Mouse (Mus musculus) hindbrain, embryonic 12.5 days (tissue): ENCODE results near the gene Ankzf1. TPM values are rescaled to one million over a fixed set of nuclear protein-coding genes. Genes with fewer than 3 reads are reported as not detected.

ENCODE experiments used
- ATAC-seq: fragments of 200-750 bp; cut with Nextera tagmentation; 2 replicates; pipeline ENCODE4 v1.8.0; 2017; ENCODE audit warnings: moderate TSS enrichment; ENCODE audit not compliant: low FRiP score
- H3K27ac ChIP-seq: fragments of 300-500 bp; sonication (generic); 2 replicates; pipeline ENCODE4 v1.5.1; 2016; ENCODE audit warnings: mild to moderate bottlenecking
- H3K27me3 ChIP-seq: fragments of 300-500 bp; sonication (generic); 2 replicates; pipeline ENCODE4 v1.6.1; 2016; ENCODE audit warnings: mild to moderate bottlenecking
- H3K36me3 ChIP-seq: fragments of 300-500 bp; sonication (generic); 2 replicates; pipeline ENCODE4 v1.6.1; 2016; ENCODE audit warnings: mild to moderate bottlenecking
- H3K4me1 ChIP-seq: fragments of 300-500 bp; sonication (generic); 2 replicates; pipeline ENCODE4 v1.6.1; 2016
- H3K4me2 ChIP-seq: fragments of 300-500 bp; sonication (generic); replicated peaks from 2 replicates; pipeline ENCODE4 v1.6.1; 2016; ENCODE audit warnings: mild to moderate bottlenecking
- H3K4me3 ChIP-seq: fragments of 300-500 bp; sonication (generic); 2 replicates; pipeline ENCODE4 v1.5.1; 2016; ENCODE audit warnings: mild to moderate bottlenecking
- H3K9ac ChIP-seq: fragments of 300-500 bp; sonication (generic); 2 replicates; pipeline ENCODE4 v1.6.1; 2016; ENCODE audit warnings: mild to moderate bottlenecking, moderate library complexity
- H3K9me3 ChIP-seq: fragments of 300-500 bp; sonication (generic); replicated peaks from 2 replicates; pipeline ENCODE4 v1.6.1; 2016; ENCODE audit warnings: mild to moderate bottlenecking
- WGBS: fragments of 180-500 bp; shearing (Covaris S2); methylation state at CpG from one replicate; pipeline ENCODE4 v1.1.7; 2016; 5-methylcytosine and 5-hydroxymethylcytosine counted together
- polyA plus RNA-seq: library from polyadenylated mRNA; unstranded; fragments of >200 nt; fragmentation: Nextera tagmentation; extraction: Ambion mirVana; gene quantifications from 2 replicates; pipeline ENCODE4 v1.2.1, GENCODE M21; 2016

The Ankzf1 gene
- polyA plus RNA-seq, 1 experiment from 2014 or later: 25.6 TPM

DNA sequence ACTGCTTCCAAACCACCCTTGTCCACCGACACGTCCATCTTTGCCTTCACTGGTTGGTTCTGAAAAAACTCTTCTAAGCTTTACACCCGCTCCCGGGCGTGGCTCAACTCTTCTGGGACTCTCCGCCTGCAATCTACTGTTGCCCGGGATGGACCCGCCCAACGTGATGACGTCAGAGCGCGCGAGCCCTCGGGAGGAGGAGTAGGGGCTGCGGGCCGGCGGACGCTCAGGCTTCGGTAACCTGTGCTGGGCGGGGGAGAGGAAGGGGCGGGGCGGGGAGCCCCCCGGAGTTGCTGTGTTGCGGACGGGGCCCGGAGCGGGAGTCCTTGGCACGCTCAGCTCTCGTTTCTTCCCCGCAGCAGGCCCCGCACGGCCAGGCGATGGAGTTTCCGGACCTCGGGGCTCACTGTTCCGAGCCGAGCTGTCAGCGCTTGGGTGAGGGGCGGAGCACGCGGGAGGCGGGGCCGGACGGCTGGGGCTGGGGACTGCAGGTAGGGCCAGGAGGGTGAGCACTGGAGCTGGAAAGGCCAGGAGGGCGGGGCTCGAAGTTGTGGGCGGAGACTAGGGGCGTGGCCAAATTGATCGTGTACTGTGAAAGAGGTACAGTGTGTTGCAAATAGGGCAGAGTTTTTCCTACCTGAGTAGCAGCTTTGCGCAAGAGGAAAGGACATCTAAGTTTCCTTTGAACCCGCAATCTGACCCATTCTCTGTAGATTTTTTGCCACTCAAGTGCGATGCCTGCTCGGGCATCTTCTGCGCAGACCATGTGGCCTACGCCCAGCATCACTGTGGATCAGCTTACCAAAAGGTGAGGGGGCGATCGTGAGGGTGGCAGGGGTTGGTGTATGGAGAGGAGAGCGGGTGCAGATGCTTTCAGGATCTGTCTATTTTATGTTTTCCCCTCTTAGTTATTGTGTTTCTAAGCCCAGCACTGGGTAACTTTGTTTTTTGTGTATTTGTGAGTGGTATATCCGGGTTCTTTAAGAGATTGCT is 23.2 kb upstream of the Ankzf1 start, which contains the start of gene Zfand2b:
Gene Zfand2b (plus strand): TSS at position 175 of the 993 bp plus-strand sequence.
- peak within 1 kb of the TSS; percentile 71 for H3K4me2 ChIP-seq
- H3K4me1 ChIP-seq: peaks cover 11% of the 10 kb centered on the region
- H3K27ac ChIP-seq: peak within 1 kb of the TSS; percentile 86
- no peaks in the 10 kb centered on the region for H3K27me3 ChIP-seq
- WGBS: under 1% methylated on average over 57 of the region's 59 CpGs
- H3K36me3 ChIP-seq: peaks cover 35% of the 10 kb centered on the region
- peak; percentile 97 for ATAC-seq
- H3K9ac ChIP-seq: peak within 1 kb of the TSS; percentile 68
- H3K9me3 ChIP-seq: no peaks in the 10 kb centered on the region
- peak within 1 kb of the TSS; percentile 63 for H3K4me3 ChIP-seq

DNA sequence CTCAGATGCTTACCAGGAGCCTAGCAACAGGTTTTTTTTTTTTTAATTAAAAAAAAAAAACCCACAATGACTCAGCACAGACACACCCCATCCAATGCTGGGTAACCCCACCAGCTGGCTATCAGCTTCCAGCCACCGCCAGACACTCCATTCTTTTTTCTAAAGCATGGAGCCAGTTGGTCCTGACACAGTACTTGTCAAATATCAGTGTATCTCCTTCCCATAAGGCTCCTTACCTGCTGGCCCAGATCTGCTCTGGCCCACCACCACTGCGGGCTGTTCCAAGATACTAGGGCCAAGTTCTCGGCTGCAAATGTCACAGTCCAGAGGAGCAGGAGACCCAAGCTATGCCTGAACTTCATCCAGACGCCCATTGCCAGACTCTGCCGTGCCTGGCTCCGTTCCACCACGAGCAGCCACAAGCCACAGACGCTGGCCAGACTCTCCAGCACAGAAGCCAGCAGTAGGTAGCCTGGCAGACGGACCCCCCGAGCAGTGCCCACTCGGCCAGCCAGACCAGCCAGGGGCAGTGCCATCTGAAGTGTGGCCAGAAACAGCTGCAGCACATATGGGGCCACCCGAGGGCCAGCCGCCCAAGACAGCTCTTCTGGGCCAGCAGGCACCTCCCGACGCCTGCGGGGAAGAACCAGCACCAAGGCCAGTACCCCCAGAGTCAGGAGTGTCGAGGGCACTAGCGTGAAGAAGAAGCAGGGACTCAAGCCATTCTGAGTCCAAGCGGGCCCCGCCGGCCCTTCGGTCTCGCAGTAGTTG is 12.4 kb upstream of the Ankzf1 start:
- Histone ChIP-seq H3K4me3 (peak overlapping the region; percentile 56), H3K9me3 (no peaks in the 10 kb centered on the region), H3K4me2 (peak overlapping the region; percentile 93), H3K4me1 (peaks cover 24% of the 10 kb centered on the region), H3K27me3 (no peaks in the 10 kb centered on the region), H3K27ac (peak overlapping the region; percentile 56), H3K36me3 (peaks cover 66% of the 10 kb centered on the region), H3K9ac (peak overlapping the region; percentile 70)
- 9% methylated on average over 23 of the region's 23 CpGs for WGBS
- peak; percentile 66 for ATAC-seq

DNA sequence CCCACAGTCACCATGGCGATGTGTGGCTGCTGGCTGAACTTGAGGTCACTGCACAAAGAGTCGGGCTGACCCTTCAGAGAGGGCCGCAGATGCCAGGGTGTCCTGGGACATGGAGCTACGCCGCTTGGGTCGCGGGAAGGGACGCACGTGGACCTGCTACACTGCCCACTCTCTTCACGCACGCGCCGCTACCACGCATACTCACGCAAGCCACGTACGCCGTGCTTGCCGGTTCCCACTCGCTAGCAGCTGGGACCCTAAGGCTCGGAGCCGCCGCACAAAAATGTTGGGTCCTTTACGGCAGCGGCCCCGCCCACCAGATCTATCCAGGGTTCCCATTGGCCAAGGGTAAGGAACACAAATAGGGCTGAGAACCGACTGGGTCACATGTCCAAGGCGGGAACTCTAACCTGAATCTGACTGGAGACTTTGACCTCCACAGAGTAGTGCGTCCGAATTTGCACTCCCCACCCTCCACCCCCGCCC is 11.8 kb upstream of the Ankzf1 start, which contains the start of gene Abcb6:
Gene Abcb6 (minus strand): TSS at position 288 of the 486 bp plus-strand sequence.
- Histone ChIP-seq H3K27ac (peak within 1 kb of the TSS; percentile 56), H3K9ac (peak within 1 kb of the TSS; percentile 70), H3K4me1 (peaks cover 24% of the 10 kb centered on the region), H3K4me2 (peak within 1 kb of the TSS; percentile 93), H3K27me3 (no peaks in the 10 kb centered on the region), H3K36me3 (peaks cover 67% of the 10 kb centered on the region), H3K9me3 (no peaks in the 10 kb centered on the region), H3K4me3 (peak within 1 kb of the TSS; percentile 56)
- WGBS: under 1% methylated on average over 31 of the region's 31 CpGs
- peak; percentile 89 for ATAC-seq

DNA sequence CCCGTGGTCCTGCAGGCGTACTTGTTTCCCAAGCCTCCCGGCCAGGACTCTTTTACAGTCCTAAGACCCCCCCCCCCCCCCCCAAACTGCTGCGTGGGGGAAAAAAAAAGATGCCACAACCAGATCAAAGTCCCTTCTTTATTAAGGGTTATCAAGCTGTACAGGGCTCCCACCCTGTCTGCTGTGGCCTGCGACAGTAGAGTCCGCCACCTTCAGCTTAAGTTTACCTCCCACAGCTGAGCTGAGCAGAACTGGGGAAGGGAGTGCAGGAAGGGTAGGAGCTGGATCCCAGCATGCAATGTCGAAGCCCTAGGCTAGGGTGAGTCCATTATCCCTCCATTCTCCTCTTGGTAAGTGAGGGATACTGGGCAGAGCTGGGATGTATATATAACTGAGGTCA is 11.2 kb upstream of the Ankzf1 start:
- H3K9ac ChIP-seq: no peak overlapping the region
- peak overlapping the region; percentile 56 for H3K4me3 ChIP-seq
- peak overlapping the region; percentile 93 for H3K4me2 ChIP-seq
- no peaks in the 10 kb centered on the region for H3K9me3 ChIP-seq
- 41% methylated on average over 7 of the region's 7 CpGs for WGBS
- ATAC-seq: 0 out of 2 replicates have a peak, but pooled peaks have one; percentile 0
- H3K4me1 ChIP-seq: peaks cover 24% of the 10 kb centered on the region
- peaks cover 67% of the 10 kb centered on the region for H3K36me3 ChIP-seq
- no peaks in the 10 kb centered on the region for H3K27me3 ChIP-seq
- no peak overlapping the region for H3K27ac ChIP-seq

DNA sequence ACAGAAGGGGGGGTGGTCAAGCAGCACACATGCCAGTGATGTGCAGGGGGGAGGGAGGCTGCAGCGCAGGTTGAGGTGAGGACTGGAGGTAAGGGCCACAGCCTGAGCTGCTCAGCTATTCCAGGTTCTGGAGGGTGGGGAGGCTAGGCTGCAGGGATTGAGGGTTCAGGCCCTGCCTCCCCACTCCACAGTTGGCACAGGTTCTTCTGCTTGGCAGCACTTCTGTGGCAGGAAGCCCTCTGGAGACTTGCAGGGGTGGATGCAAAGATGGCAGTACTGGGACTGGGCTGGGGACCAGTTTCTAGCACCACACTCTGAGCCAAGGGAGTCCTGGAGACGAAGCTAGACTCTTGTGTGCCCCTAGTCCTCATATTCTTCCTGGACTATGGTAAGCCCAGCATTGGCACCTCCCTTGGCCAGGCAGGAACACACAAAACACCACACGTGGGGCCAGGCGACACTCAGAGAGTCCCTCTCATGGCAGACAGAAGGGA is 10.5 kb upstream of the Ankzf1 start:
- peaks cover 67% of the 10 kb centered on the region for H3K36me3 ChIP-seq
- H3K27me3 ChIP-seq: no peaks in the 10 kb centered on the region
- no peak overlapping the region for H3K4me3 ChIP-seq
- no peak overlapping the region for H3K9ac ChIP-seq
- peaks cover 24% of the 10 kb centered on the region for H3K4me1 ChIP-seq
- WGBS: 90% methylated on average over 4 of the region's 4 CpGs
- no peaks in the 10 kb centered on the region for H3K9me3 ChIP-seq
- ATAC-seq: no peak
- no peak overlapping the region for H3K4me2 ChIP-seq
- H3K27ac ChIP-seq: no peak overlapping the region

DNA sequence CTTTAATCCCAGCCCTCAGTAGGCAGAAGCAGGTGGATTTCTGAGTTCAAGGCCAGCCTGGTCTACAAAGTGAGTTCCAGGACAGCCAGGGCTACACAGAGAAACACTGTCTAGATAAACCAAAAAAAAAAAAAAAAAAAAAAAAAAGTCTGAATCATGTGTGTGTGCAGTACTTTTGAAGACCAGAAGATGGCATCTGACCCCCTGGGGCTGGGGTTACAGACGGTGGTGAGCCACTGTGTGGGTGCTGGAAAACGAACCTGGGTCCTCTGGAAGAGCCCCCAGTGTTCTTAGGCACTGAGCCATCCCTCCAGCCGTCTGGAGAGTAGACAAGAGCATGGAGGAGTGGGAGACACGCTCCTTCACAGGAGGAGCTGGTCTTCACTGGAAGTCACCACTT is 9.8 kb upstream of the Ankzf1 start:
- Histone ChIP-seq H3K9ac (no peak overlapping the region), H3K36me3 (peaks cover 67% of the 10 kb centered on the region), H3K4me3 (no peak overlapping the region), H3K4me1 (peaks cover 24% of the 10 kb centered on the region), H3K4me2 (no peak overlapping the region), H3K27me3 (no peaks in the 10 kb centered on the region), H3K27ac (no peak overlapping the region), H3K9me3 (no peaks in the 10 kb centered on the region)
- 64% methylated on average over 4 of the region's 4 CpGs for WGBS
- no peak for ATAC-seq

DNA sequence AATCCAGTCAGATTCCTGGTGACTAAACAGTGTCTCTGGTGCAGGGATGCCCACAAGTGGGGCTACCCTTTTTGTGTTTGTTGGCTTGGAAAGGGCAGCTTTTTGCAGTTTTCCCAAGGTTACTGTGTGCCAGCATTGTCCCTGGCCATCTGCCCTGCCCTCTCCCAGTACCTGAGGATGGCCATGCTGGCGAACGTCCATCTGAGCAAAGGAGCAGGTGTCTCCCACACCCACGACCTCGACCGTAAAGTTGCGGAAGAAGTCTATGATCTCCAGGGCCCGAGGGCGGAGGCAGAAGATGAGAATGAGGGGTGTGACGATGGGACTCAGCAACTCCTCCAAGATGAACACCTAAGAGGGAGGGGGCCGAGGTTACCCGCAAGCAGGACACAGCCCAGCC is 6.5 kb upstream of the Ankzf1 start:
- H3K9ac ChIP-seq: no peak overlapping the region
- no peak overlapping the region for H3K4me2 ChIP-seq
- no peak overlapping the region for H3K27ac ChIP-seq
- peaks cover 8% of the 10 kb centered on the region for H3K4me1 ChIP-seq
- no peak for ATAC-seq
- 95% methylated on average over 11 of the region's 11 CpGs for WGBS
- no peaks in the 10 kb centered on the region for H3K27me3 ChIP-seq
- peaks cover 70% of the 10 kb centered on the region for H3K36me3 ChIP-seq
- no peaks in the 10 kb centered on the region for H3K9me3 ChIP-seq
- H3K4me3 ChIP-seq: no peak overlapping the region

DNA sequence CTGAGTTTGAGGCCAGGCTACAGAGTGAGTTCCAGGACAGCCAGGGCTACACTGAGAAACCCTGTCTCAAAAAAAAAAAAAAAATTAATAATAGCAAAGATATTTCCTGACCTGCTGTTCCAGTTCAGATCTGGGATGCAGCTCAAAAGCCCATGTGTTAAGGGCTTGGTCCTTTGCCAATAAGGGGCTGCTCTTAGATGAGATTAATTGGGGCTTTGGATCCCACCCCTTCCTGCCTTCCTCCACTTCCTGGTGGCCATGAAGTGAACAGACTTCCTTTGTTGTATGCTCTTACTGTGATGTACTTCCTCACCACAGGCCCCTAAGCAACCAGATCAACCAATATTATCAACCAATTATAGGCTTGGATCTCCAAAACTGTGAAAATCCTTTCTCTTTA is 4.8 kb upstream of the Ankzf1 start:
- no peak for ATAC-seq
- H3K9ac ChIP-seq: no peak overlapping the region
- peaks cover 13% of the 10 kb centered on the region for H3K4me1 ChIP-seq
- H3K4me3 ChIP-seq: no peak overlapping the region
- H3K27me3 ChIP-seq: no peaks in the 10 kb centered on the region
- H3K27ac ChIP-seq: no peak overlapping the region
- H3K9me3 ChIP-seq: no peaks in the 10 kb centered on the region
- H3K4me2 ChIP-seq: no peak overlapping the region
- peaks cover 61% of the 10 kb centered on the region for H3K36me3 ChIP-seq

DNA sequence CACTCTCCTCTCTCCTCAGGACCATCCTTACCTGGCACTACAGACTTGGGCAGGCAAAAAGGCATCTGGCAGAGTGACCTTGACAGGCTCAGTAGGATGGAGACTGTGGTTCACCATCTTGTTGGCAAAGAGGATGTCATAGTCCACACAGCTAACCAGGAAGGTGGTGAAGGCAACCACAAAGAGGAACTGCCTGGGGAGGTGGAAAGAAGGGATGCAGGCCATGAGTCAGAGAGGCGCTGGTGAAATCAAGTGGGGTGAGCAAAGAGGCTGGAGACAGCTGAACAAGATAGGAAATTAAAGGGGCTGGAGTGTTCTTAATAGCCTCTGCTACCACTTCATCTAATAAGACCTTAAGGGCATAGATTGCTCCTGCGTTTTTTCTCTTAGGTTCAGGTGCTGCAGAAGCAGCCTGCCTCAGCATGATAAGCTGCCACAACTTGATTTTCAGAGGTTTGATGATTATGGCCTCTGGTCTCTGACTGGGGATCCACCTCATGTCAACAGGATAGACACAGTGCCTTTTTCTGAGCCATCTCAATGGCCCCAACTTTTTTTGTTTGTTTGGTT is 4.0 kb upstream of the Ankzf1 start:
- Histone ChIP-seq H3K27ac (no peak overlapping the region), H3K4me3 (no peak overlapping the region), H3K4me1 (peaks cover 19% of the 10 kb centered on the region), H3K27me3 (no peaks in the 10 kb centered on the region), H3K36me3 (peaks cover 52% of the 10 kb centered on the region), H3K4me2 (no peak overlapping the region), H3K9ac (no peak overlapping the region), H3K9me3 (no peaks in the 10 kb centered on the region)
- 93% methylated on average over 2 of the region's 2 CpGs for WGBS
- no peak for ATAC-seq

DNA sequence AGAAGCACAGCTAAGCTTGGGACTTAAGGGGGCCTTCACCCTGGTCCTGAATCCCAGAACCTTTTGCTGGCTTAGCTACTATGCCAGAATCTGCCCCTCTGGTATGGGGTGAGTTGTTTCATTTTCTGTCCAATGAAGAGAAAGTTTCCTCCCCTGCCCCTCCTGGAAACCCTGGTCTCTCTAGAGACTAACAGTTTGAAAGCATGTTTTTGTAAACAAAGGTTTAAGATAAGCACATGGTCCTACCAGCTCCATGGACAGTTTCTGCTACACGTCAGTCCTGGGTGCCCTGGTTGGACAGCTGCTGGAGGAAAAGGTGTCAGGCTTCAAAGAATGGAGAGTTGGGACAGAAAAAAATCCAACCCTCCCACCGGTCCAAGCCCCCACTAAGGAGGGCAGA is 1.4 kb upstream of the Ankzf1 start:
- Histone ChIP-seq H3K36me3 (peaks cover 31% of the 10 kb centered on the region), H3K4me1 (peaks cover 24% of the 10 kb centered on the region), H3K27me3 (no peaks in the 10 kb centered on the region), H3K27ac (no peak overlapping the region), H3K9ac (peak overlapping the region; percentile 82), H3K4me2 (peak overlapping the region; percentile 86), H3K9me3 (no peaks in the 10 kb centered on the region), H3K4me3 (peak overlapping the region; percentile 75)
- ATAC-seq: no peak
- 65% methylated on average over 2 of the region's 2 CpGs for WGBS

DNA sequence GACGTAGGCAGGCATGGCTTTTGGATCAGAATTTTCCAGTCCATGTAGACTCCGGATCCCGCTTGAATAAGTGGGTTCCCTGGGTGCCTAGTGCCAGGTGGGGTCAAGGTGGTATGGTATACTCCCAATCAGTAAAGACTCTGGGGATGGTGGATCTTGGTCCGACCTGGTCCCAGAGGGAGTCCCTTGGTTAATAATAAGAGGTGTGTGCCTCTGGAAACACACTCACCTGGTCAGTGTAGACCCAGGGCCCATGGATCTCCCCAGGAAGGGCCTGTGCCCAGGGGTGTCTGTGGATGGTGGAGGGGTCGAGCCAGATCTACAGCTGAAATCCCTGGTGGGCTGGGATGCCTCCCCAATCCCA is 711 bp upstream of the Ankzf1 start:
- WGBS: 48% methylated on average over 5 of the region's 5 CpGs
- Histone ChIP-seq H3K36me3 (peaks cover 30% of the 10 kb centered on the region), H3K27me3 (no peaks in the 10 kb centered on the region), H3K4me1 (peaks cover 24% of the 10 kb centered on the region), H3K27ac (peak overlapping the region; percentile 95), H3K9me3 (no peaks in the 10 kb centered on the region), H3K4me3 (peak overlapping the region; percentile 75), H3K9ac (peak overlapping the region; percentile 82), H3K4me2 (peak overlapping the region; percentile 86)
- ATAC-seq: no peak
